Mouse (Mus musculus): ENCODE data around the gene Ccl4. TPM values are rescaled to one million over a fixed set of nuclear protein-coding genes. Genes with fewer than 3 reads are reported as not detected.

Ccl4 gene
- total and polyA plus RNA-seq, 3 experiments = 0.38 TPM; not detected in 2

GRCm38 (mm10) chr11:83713925-83714324, 51.5 kb downstream of the Ccl4 start:
- Histone ChIP-seq H3K4me1 (ENCODE audit: insufficient read depth, low read depth, low read length) (no peaks in the 10 kb centered on the region), H3K4me3 (ENCODE audit: low read depth, low read length) (no peak overlapping the region), H3K27me3 (ENCODE audit: insufficient read depth, low read length) (no peaks in the 10 kb centered on the region), H3K9me3 (replicated peaks) (no peaks in the 10 kb centered on the region), H3K36me3 (replicated peaks) (no peaks in the 10 kb centered on the region)
- ATAC-seq (ENCODE audit: extremely low read depth, insufficient number of reproducible peaks, low FRiP score, poor library complexity, severe bottlenecking) = no peak
- TF ChIP-seq CTCF (IDR thresholded peaks at IDR 0.05; ENCODE audit: low read depth, low read length) (no peak), TAL1 (conservative IDR thresholded peaks at IDR 0.05; ENCODE audit: low read depth, low read length) (no peak), POLR2AphosphoS5 (IDR thresholded peaks at IDR 0.05; ENCODE audit: insufficient replicate concordance, low read depth, low read length) (no peak)
- no peak for DNase-seq (ENCODE audit: low spot score)

Other genes with a start within 250 kb of the Ccl4 start
- gene Gas2l2, start 233.1 kb upstream of the Ccl4 start, total RNA-seq (2014; fragmentation: Nextera tagmentation) = not detected in 2 replicates
- gene Gas2l2, start 233.1 kb upstream of the Ccl4 start, total RNA-seq (2017) = 0.05 and 0.06 TPM in 2 replicates
- not detected in 2 replicates for gene Gas2l2, start 233.1 kb upstream of the Ccl4 start, polyA plus RNA-seq (2012)
- not detected in 2 replicates for gene 1700020L24Rik, start 224.9 kb upstream of the Ccl4 start, total RNA-seq (2014; fragmentation: Nextera tagmentation)
- not detected in 2 replicates for gene 1700020L24Rik, start 224.9 kb upstream of the Ccl4 start, total RNA-seq (2017)
- gene 1700020L24Rik, start 224.9 kb upstream of the Ccl4 start, polyA plus RNA-seq (2012) = not detected in 2 replicates
- not detected in 2 replicates for gene Mmp28, start 199.5 kb upstream of the Ccl4 start, total RNA-seq (2014; fragmentation: Nextera tagmentation)
- gene Mmp28, start 199.5 kb upstream of the Ccl4 start, total RNA-seq (2017) = 0.06 and 0.11 TPM in 2 replicates
- not detected in 2 replicates for gene Mmp28, start 199.5 kb upstream of the Ccl4 start, polyA plus RNA-seq (2012)
- 99.5 and 106 TPM in 2 replicates for gene Taf15, start 189.5 kb upstream of the Ccl4 start, total RNA-seq (2014; fragmentation: Nextera tagmentation)
- gene Taf15, start 189.5 kb upstream of the Ccl4 start, total RNA-seq (2017) = 22.7 and 29.9 TPM in 2 replicates
- gene Taf15, start 189.5 kb upstream of the Ccl4 start, polyA plus RNA-seq (2012) = 41.8 and 47.1 TPM in 2 replicates
- gene Heatr9, start 140.4 kb upstream of the Ccl4 start, total RNA-seq (2014; fragmentation: Nextera tagmentation) = not detected in 2 replicates
- not detected in 2 replicates for gene Heatr9, start 140.4 kb upstream of the Ccl4 start, total RNA-seq (2017)
- not detected in 2 replicates for gene Heatr9, start 140.4 kb upstream of the Ccl4 start, polyA plus RNA-seq (2012)
- 3.1 TPM in 1 of 2 replicates, not detected in the other for gene Ccl5, start 132.1 kb upstream of the Ccl4 start, total RNA-seq (2014; fragmentation: Nextera tagmentation)
- 0.29 TPM in 1 of 2 replicates, not detected in the other for gene Ccl5, start 132.1 kb upstream of the Ccl4 start, total RNA-seq (2017)
- gene Ccl5, start 132.1 kb upstream of the Ccl4 start, polyA plus RNA-seq (2012) = not detected in 2 replicates
- 4.4 and 11.6 TPM in 2 replicates for gene Ccl9, start 83.9 kb upstream of the Ccl4 start, total RNA-seq (2014; fragmentation: Nextera tagmentation)
- 2.0 and 3.4 TPM in 2 replicates for gene Ccl9, start 83.9 kb upstream of the Ccl4 start, total RNA-seq (2017)
- 0.09 and 0.13 TPM in 2 replicates for gene Ccl9, start 83.9 kb upstream of the Ccl4 start, polyA plus RNA-seq (2012)
- gene Ccl6, start 69.5 kb upstream of the Ccl4 start, total RNA-seq (2014; fragmentation: Nextera tagmentation) = 1.2 TPM in 1 of 2 replicates, not detected in the other
- 0.33 and 0.70 TPM in 2 replicates for gene Ccl6, start 69.5 kb upstream of the Ccl4 start, total RNA-seq (2017)
- 0.13 and 0.22 TPM in 2 replicates for gene Ccl6, start 69.5 kb upstream of the Ccl4 start, polyA plus RNA-seq (2012)
- not detected in 2 replicates for gene Rpl9-ps1, start 17.0 kb upstream of the Ccl4 start, total RNA-seq (2014; fragmentation: Nextera tagmentation)
- gene Rpl9-ps1, start 17.0 kb upstream of the Ccl4 start, total RNA-seq (2017) = not detected in 2 replicates
- gene Rpl9-ps1, start 17.0 kb upstream of the Ccl4 start, polyA plus RNA-seq (2012) = not detected in 2 replicates
- not detected in 2 replicates for gene Ccl3, start 13.2 kb upstream of the Ccl4 start, total RNA-seq (2014; fragmentation: Nextera tagmentation)
- gene Ccl3, start 13.2 kb upstream of the Ccl4 start, total RNA-seq (2017) = 2.0 and 2.7 TPM in 2 replicates
- gene Ccl3, start 13.2 kb upstream of the Ccl4 start, polyA plus RNA-seq (2012) = not detected in 2 replicates
- gene Wfdc17, start 41.4 kb downstream of the Ccl4 start, total RNA-seq (2014; fragmentation: Nextera tagmentation) = not detected in 2 replicates
- gene Wfdc17, start 41.4 kb downstream of the Ccl4 start, total RNA-seq (2017) = not detected in 2 replicates
- gene Wfdc17, start 41.4 kb downstream of the Ccl4 start, polyA plus RNA-seq (2012) = not detected in 2 replicates
- gene Wfdc18, start 46.4 kb downstream of the Ccl4 start, total RNA-seq (2014; fragmentation: Nextera tagmentation) = not detected in 2 replicates
- not detected in 2 replicates for gene Wfdc18, start 46.4 kb downstream of the Ccl4 start, total RNA-seq (2017)
- gene Wfdc18, start 46.4 kb downstream of the Ccl4 start, polyA plus RNA-seq (2012) = not detected in 2 replicates
- not detected in 2 replicates for gene Wfdc21, start 84.4 kb downstream of the Ccl4 start, total RNA-seq (2014; fragmentation: Nextera tagmentation)
- gene Wfdc21, start 84.4 kb downstream of the Ccl4 start, total RNA-seq (2017) = not detected in 2 replicates
- not detected in 2 replicates for gene Wfdc21, start 84.4 kb downstream of the Ccl4 start, polyA plus RNA-seq (2012)
- gene Heatr6, start 91.1 kb downstream of the Ccl4 start, total RNA-seq (2014; fragmentation: Nextera tagmentation) = 31.7 and 36.7 TPM in 2 replicates
- gene Heatr6, start 91.1 kb downstream of the Ccl4 start, total RNA-seq (2017) = 14.9 and 18.1 TPM in 2 replicates
- 4.7 and 7.6 TPM in 2 replicates for gene Heatr6, start 91.1 kb downstream of the Ccl4 start, polyA plus RNA-seq (2012)
- gene Hnf1b, start 187.5 kb downstream of the Ccl4 start, total RNA-seq (2014; fragmentation: Nextera tagmentation) = not detected in 2 replicates
- 0.22 TPM in 1 of 2 replicates, not detected in the other for gene Hnf1b, start 187.5 kb downstream of the Ccl4 start, total RNA-seq (2017)
- gene Hnf1b, start 187.5 kb downstream of the Ccl4 start, polyA plus RNA-seq (2012) = not detected in 2 replicates

Measured in G1E (cell line).